In genomic region chr16:24704215-24704614, GRCm38 (mm10) we compare ENCODE assay signal across 17 mouse cellular contexts.
A peak's percentile ranks its signal among the peaks of the same experiment; 100 is the strongest.
DNase-seq lines count a peak whose midpoint lies in the region.
"Had no signal": no experiment of that assay in that cellular context is flagged by ENCODE, and none has a peak within 500 bp of the region (broad histone marks: within the 10 kb centered on the region; RNA-seq: fewer than 3 reads in every experiment).

No protein-coding gene starts in this region.

- DNase-seq in CD4-positive helper T cell, adult 2 months (ENCODE audit: low read depth, low spot score), result peak; percentile 20
- DNase-seq in CD8-positive naive resting alpha-beta T cell, adult 2 months (ENCODE audit: low read depth in 2 of 2, low spot score in 2 of 2), result peak; percentile 11 to 43
- peak; percentile 31 for DNase-seq in naive thymus-derived CD4-positive, alpha-beta T cell, adult 2 months (ENCODE audit: low read depth)
- peak; percentile 12 to 28 for DNase-seq in thymus, postnatal 36 days
- no peak for DNase-seq in retina, postnatal 1 day
- DNase-seq in right cerebral cortex, postnatal 36 days (ENCODE audit: low spot score in 2 of 2), result no peak
- DNase-seq in cerebellum, adult 11 months, result no peak
- DNase-seq: adrenal gland, adult 2 months; adrenal gland, postnatal 36 days; B cell, adult 2 months; cerebellum, adult 2 months; gastrocnemius, adult 2 months; kidney, adult 9 months; kidney, postnatal 14 days; liver; lung, adult 2 months; lung, postnatal 10 days had no signal

Comparison
In these comparisons a context has a peak if more than half of its experiments do, and no peak if none do; other contexts are left out.
1. DNase-seq: peak in CD4-positive helper T cell, adult 2 months (single experiment), CD8-positive naive resting alpha-beta T cell, adult 2 months (2 of 2), naive thymus-derived CD4-positive, alpha-beta T cell, adult 2 months (single experiment) and thymus, postnatal 36 days (2 of 2); none in retina, postnatal 1 day (single experiment), right cerebral cortex, postnatal 36 days (0 of 2) and cerebellum, adult 11 months (single experiment).